Mouse (Mus musculus): ENCODE results near the gene Coro7.

GRCm38 (mm10) chr16:4684457-4684791, 4.8 kb upstream of the Coro7 start:
- TF ChIP-seq POLR2A (IDR thresholded peaks at IDR 0.05; ENCODE audit: extremely low read depth, insufficient read depth, low read length), result no peak
- TF ChIP-seq CTCF (IDR thresholded peaks at IDR 0.05; ENCODE audit: low read depth, low read length), result no peak
